Mouse (Mus musculus): ENCODE measurements around the gene Hist1h3i. TPM values are rescaled to one million over a fixed set of nuclear protein-coding genes. Genes with fewer than 3 reads are reported as not detected.
"Not testable (repeated sequence)": the region's sequence is repeated elsewhere in the genome, so short reads cannot be mapped to it uniquely, and the experiment has no call there.

The Hist1h3i gene
- polyA plus RNA-seq, 1 experiment from 2014 or later = 252 TPM

DNA sequence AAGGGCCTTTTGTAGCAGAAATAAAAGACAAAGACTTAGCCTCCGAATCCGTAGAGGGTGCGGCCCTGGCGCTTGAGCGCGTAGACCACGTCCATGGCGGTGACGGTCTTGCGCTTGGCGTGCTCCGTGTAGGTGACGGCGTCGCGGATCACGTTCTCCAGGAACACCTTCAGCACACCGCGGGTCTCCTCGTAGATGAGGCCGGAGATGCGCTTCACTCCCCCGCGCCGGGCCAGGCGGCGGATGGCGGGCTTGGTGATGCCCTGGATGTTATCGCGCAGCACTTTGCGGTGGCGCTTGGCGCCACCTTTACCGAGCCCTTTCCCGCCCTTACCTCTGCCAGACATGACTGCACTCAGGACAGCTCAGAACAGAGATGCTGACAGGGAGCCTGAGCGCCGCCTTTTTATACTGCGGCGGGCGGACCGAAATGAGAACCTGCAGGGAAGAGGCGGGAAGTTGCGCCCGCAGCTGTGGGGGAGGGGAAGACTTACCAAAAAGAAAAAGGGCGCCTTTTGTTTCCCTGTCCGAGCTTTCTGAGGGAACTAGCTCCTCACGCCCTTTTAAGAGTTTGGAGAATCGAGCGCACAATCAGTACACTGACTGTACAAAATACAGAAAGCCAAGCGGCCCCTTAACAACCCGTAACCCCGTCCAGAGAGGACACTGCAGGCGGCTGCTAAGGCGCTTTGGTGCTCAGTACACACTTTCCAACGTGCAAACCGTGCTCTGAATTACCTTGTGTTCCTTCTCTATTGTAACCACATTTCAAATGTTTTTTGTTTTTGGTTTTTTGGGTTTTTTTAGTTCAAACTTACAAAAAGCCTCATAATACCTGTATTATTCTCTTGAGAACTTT, 32.8 kb downstream of the Hist1h3i start, which contains the start of gene Hist1h4k:
Hist1h4k (minus strand) TSS at position 347 of the 859 bp plus-strand sequence.
- H3K4me1 ChIP-seq (replicated peaks; ENCODE audit: control insufficient read depth, insufficient read depth, low read length); H3K27me3 ChIP-seq (ENCODE audit: control insufficient read depth, insufficient read depth, low read length); H3K9me3 ChIP-seq (ENCODE audit: control insufficient read depth, low read length); H3K36me3 ChIP-seq (ENCODE audit: control insufficient read depth, insufficient read depth, low read length): not testable (repeated sequence)
- Histone ChIP-seq H3K27ac (ENCODE audit: low read depth, low read length) (peak within 1 kb of the TSS; percentile 93), H3K4me3 (ENCODE audit: low read depth, low read length) (peak within 1 kb of the TSS; percentile 56), H3K9ac (ENCODE audit: low read depth, low read length) (peak within 1 kb of the TSS; percentile 64), H3K4me2 (replicated peaks; ENCODE audit: low read depth, low read length) (peak within 1 kb of the TSS; percentile 72)
- DNase-seq (ENCODE audit: low spot score) (peak; percentile 97), ATAC-seq (ENCODE audit: low FRiP score) (peak; percentile 85)
- WGBS = under 1% methylated on average over 46 of the region's 56 CpGs

DNA sequence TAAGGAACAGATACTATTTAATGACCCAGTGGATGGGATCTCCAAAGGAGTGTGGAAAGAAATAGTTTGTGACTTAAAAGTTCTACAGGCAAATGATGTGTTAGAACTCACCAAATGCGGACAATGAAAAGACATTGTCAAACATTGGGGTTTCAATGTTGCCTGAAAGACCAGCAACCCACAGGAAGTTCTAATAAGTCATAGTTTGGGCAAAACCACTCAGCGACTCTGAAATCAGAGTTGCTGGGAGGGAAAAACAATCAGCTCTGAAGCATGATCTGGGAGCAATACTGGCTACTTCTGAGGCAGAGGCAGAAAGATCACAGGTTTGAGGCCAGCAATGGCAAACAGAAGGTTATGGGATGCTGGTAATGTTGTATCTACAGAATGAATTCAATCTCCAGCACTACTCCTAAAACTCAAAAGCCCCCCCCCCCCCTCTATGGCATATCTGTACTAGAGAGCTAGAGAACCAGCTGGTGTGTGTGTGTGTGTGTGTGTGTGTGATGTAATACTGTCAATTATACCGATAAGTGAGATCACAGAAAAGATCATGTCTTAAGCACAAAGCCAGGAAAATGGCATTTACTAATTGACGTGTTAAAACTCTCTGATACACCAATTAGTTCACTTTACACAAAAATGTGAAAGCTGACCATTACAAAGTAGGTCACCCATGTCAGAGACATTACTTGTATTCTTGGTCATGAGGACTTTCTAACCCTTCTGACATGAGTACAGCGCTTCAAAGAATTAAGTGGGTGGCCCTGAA, 33.6 kb downstream of the Hist1h3i start:
- Histone ChIP-seq H3K4me1 (replicated peaks; ENCODE audit: control insufficient read depth, insufficient read depth, low read length) (no peaks in the 10 kb centered on the region; the same call in 1 of the 2 replicates), H3K4me2 (replicated peaks; ENCODE audit: low read depth, low read length) (peak overlapping the region; percentile 72), H3K9me3 (ENCODE audit: control insufficient read depth, low read length) (no peaks in the 10 kb centered on the region), H3K27me3 (ENCODE audit: control insufficient read depth, insufficient read depth, low read length) (no peaks in the 10 kb centered on the region), H3K27ac (ENCODE audit: low read depth, low read length) (peak overlapping the region; percentile 93), H3K36me3 (ENCODE audit: control insufficient read depth, insufficient read depth, low read length) (no peaks in the 10 kb centered on the region), H3K9ac (ENCODE audit: low read depth, low read length) (peak overlapping the region; percentile 64), H3K4me3 (ENCODE audit: low read depth, low read length) (peak overlapping the region; percentile 56)
- DNase-seq (ENCODE audit: low spot score) (peak; percentile 59), ATAC-seq (ENCODE audit: low FRiP score) (no peak)
- 8% methylated on average over 5 of the region's 5 CpGs for WGBS

DNA sequence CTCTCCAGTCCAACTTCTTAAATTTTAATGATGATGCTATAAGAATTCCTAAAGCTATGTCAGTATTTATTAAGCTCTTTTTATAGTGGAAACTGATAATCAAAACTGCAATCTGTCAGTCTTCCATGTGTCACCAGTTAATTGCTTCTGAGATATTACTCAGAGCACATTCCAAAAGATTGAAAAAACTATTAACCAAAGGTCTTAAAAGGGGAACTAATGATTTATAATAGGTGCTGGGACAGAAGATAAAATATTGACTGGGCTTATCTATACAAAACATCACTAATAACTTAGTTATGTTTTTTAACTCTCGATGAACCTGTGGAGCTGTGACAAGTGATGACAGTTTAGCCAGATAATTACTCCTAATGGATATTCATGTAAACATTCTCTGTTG, 38.2 kb downstream of the Hist1h3i start:
- no peaks in the 10 kb centered on the region for H3K27me3 ChIP-seq (ENCODE audit: control insufficient read depth, insufficient read depth, low read length)
- DNase-seq (ENCODE audit: low spot score) (no peak), ATAC-seq (ENCODE audit: low FRiP score) (no peak)
- no peak overlapping the region for H3K4me3 ChIP-seq (ENCODE audit: low read depth, low read length)
- whole genome bisulfite sequencing = 93% methylated on average over 1 of the region's 1 CpGs
- H3K4me1 ChIP-seq (replicated peaks; ENCODE audit: control insufficient read depth, insufficient read depth, low read length) = no peaks in the 10 kb centered on the region; the same call in 1 of the 2 replicates
- no peak overlapping the region for H3K27ac ChIP-seq (ENCODE audit: low read depth, low read length)
- no peaks in the 10 kb centered on the region for H3K36me3 ChIP-seq (ENCODE audit: control insufficient read depth, insufficient read depth, low read length)
- H3K4me2 ChIP-seq (replicated peaks; ENCODE audit: low read depth, low read length) = no peak overlapping the region
- no peak overlapping the region for H3K9ac ChIP-seq (ENCODE audit: low read depth, low read length)
- no peaks in the 10 kb centered on the region for H3K9me3 ChIP-seq (ENCODE audit: control insufficient read depth, low read length)

DNA sequence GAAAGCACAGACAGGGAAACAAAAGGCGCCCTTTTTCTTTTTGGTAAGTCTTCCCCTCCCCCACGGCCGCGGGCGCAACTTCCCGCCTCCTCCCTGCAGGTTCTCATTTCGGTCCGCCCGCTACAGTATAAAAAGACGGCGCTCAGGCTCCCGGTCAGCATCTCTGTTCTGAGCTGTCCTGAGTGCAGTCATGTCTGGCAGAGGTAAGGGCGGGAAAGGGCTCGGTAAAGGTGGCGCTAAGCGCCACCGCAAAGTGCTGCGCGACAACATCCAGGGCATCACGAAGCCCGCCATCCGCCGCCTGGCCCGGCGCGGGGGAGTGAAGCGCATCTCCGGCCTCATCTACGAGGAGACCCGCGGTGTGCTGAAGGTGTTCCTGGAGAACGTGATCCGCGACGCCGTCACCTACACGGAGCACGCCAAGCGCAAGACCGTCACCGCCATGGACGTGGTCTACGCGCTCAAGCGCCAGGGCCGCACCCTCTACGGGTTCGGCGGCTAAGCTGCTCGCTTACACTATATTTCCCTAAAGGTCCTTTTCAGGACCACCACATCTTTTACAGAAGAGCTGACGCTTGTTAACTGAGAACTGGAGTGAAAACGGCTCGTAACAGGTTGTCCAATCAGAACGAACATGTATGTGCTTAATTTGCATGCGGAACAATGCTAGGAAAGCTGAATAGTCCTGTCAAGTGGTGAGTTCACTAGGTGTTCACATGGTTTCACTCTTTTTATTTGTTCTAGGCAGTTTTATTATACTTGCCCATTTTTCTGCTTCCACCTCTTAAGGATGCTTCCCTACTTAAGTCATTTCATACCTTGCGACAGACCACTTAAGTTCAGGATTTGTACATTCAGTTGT, 48.0 kb downstream of the Hist1h3i start, which contains the start of gene Hist1h4j:
Hist1h4j (plus strand) TSS at position 159 of the 862 bp plus-strand sequence.
- Histone ChIP-seq H3K4me2 (replicated peaks; ENCODE audit: low read depth, low read length) (peak within 1 kb of the TSS; percentile 58), H3K4me3 (ENCODE audit: low read depth, low read length) (peak within 1 kb of the TSS; percentile 49), H3K27ac (ENCODE audit: low read depth, low read length) (peak within 1 kb of the TSS; percentile 98), H3K9ac (ENCODE audit: low read depth, low read length) (peak within 1 kb of the TSS; percentile 80)
- H3K36me3 ChIP-seq (ENCODE audit: control insufficient read depth, insufficient read depth, low read length); H3K27me3 ChIP-seq (ENCODE audit: control insufficient read depth, insufficient read depth, low read length); H3K4me1 ChIP-seq (replicated peaks; ENCODE audit: control insufficient read depth, insufficient read depth, low read length); H3K9me3 ChIP-seq (ENCODE audit: control insufficient read depth, low read length): not testable (repeated sequence)
- under 1% methylated on average over 42 of the region's 56 CpGs for WGBS
- DNase-seq (ENCODE audit: low spot score) (peak; percentile 97), ATAC-seq (ENCODE audit: low FRiP score) (peak; percentile 92)

DNA sequence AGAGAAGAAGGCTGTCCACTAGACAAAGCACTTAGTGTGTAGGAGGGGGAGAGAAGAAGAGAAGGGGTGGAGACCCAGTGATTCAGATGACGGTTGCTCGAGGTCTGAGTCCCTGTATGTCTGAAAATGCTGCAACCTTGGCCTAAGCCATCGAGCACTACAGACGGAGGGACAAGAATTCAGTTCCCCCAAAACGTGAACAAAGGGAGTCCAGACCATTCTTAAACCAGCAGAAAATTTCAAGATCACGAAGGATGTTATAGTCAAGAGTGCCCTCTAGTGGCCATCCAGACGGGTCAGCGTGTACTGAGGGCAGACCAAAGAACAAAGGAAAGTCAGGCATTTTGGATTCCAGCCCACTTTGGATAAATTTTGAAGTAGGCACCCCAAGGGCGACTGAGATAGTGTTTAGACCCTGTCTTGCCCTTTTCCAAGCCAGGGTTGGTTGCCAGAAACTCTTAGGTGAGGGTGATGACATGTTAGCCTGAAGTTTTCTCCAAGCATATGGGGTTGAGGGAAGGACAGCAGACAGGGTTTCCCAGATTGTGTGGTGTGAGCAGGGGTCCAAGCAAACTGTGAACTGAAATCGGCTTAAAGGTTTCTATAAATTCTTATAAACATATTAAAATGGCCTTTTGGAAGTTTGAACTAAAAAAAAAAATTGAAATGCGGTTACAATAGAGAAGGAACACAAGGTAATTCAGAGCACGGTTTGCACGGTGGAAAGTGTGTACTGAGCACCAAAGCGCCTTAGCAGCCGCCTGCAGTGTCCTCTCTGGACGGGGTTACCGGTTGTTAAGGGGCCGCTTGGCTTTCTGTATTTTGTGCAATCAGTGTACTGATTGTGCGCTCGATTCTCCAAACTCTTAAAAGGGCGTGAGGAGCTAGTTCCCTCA, 48.9 kb downstream of the Hist1h3i start:
- H3K4me2 ChIP-seq (replicated peaks; ENCODE audit: low read depth, low read length) = peak overlapping the region; percentile 58
- H3K36me3 ChIP-seq (ENCODE audit: control insufficient read depth, insufficient read depth, low read length) = no peaks in the 10 kb centered on the region
- H3K27ac ChIP-seq (ENCODE audit: low read depth, low read length) = peak overlapping the region; percentile 98
- no peaks in the 10 kb centered on the region for H3K27me3 ChIP-seq (ENCODE audit: control insufficient read depth, insufficient read depth, low read length)
- WGBS = under 1% methylated on average over 21 of the region's 21 CpGs
- H3K4me3 ChIP-seq (ENCODE audit: low read depth, low read length) = peak overlapping the region; percentile 49
- DNase-seq (ENCODE audit: low spot score) = peak; percentile 92
- no peaks in the 10 kb centered on the region for H3K9me3 ChIP-seq (ENCODE audit: control insufficient read depth, low read length)
- no peaks in the 10 kb centered on the region for H3K4me1 ChIP-seq (replicated peaks; ENCODE audit: control insufficient read depth, insufficient read depth, low read length)
- H3K9ac ChIP-seq (ENCODE audit: low read depth, low read length) = peak overlapping the region; percentile 80
- peak; percentile 83 for ATAC-seq (ENCODE audit: low FRiP score)

DNA sequence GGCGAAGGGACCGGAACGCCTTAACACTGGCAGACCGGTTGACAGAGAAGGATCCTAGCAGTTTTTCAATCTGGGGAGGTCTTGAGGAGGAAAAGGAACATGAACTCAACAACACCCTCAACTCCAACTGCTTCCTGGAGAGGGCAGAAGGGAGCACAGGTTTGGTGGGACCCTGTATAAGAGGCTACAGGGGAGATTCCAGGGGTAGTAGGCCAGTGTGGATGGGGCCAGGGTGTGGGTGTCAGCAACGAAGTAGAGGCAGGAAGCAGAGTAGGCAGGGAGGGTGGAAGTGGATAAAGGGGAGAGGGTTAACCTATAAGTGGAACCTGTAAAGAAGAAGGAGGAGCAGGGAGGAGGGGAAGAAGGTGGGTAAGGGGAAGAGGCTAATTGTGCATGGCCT, 49.7 kb downstream of the Hist1h3i start:
- H3K4me1 ChIP-seq (replicated peaks; ENCODE audit: control insufficient read depth, insufficient read depth, low read length) = no peaks in the 10 kb centered on the region
- H3K36me3 ChIP-seq (ENCODE audit: control insufficient read depth, insufficient read depth, low read length) = no peaks in the 10 kb centered on the region
- 59% methylated on average over 5 of the region's 5 CpGs for WGBS
- DNase-seq (ENCODE audit: low spot score) = peak; percentile 60
- H3K4me3 ChIP-seq (ENCODE audit: low read depth, low read length) = no peak overlapping the region
- H3K27me3 ChIP-seq (ENCODE audit: control insufficient read depth, insufficient read depth, low read length) = no peaks in the 10 kb centered on the region
- H3K4me2 ChIP-seq (replicated peaks; ENCODE audit: low read depth, low read length) = no peak overlapping the region
- H3K27ac ChIP-seq (ENCODE audit: low read depth, low read length) = peak overlapping the region; percentile 98
- no peaks in the 10 kb centered on the region for H3K9me3 ChIP-seq (ENCODE audit: control insufficient read depth, low read length)
- ATAC-seq (ENCODE audit: low FRiP score) = 0 out of 2 replicates have a peak, but pooled peaks have one; percentile 17
- H3K9ac ChIP-seq (ENCODE audit: low read depth, low read length) = 0 out of 2 replicates have a peak overlapping the region, but pooled peaks have one; percentile 19
